Mouse (Mus musculus): ENCODE data around the gene Nhsl1.

Gene Nhsl1

GRCm38 (mm10) chr10:18318916-18319481 is at the start of gene Nhsl1:
Nhsl1 (plus strand) TSS chr10:18318985.
- DNase-seq = peak; percentile 13

GRCm38 (mm10) chr10:18276090-18276734 is 42.6 kb upstream of the Nhsl1 start:
- no peak for DNase-seq

- DNase-seq = no peak
These were observed 34.8 kb upstream of the Nhsl1 start for GRCm38 (mm10) chr10:18283991-18284390.

GRCm38 (mm10) chr10:18289512-18289911 is 29.3 kb upstream of the Nhsl1 start:
- DNase-seq = no peak

GRCm38 (mm10) chr10:18305106-18305505 is 13.7 kb upstream of the Nhsl1 start:
- DNase-seq = no peak

GRCm38 (mm10) chr10:18315071-18315470 is 3.7 kb upstream of the Nhsl1 start:
- DNase-seq = peak; percentile 6

GRCm38 (mm10) chr10:18317521-18317920 is 1.3 kb upstream of the Nhsl1 start:
- no peak for DNase-seq

- DNase-seq = no peak
These were observed 547 bp upstream of the Nhsl1 start for GRCm38 (mm10) chr10:18317961-18318915.

GRCm38 (mm10) chr10:18319691-18320090 is 906 bp downstream of the Nhsl1 start:
- no peak for DNase-seq

GRCm38 (mm10) chr10:18321861-18322260 is 3.1 kb downstream of the Nhsl1 start:
- DNase-seq = no peak

GRCm38 (mm10) chr10:18323701-18324100 is 4.9 kb downstream of the Nhsl1 start:
- DNase-seq = no peak

GRCm38 (mm10) chr10:18328331-18328908 is 9.6 kb downstream of the Nhsl1 start:
- DNase-seq = no peak

GRCm38 (mm10) chr10:18329096-18330038 is 10.6 kb downstream of the Nhsl1 start:
- peak; percentile 13 for DNase-seq

GRCm38 (mm10) chr10:18330445-18330844 is 11.7 kb downstream of the Nhsl1 start:
- DNase-seq = no peak

GRCm38 (mm10) chr10:18333575-18333974 is 14.8 kb downstream of the Nhsl1 start:
- no peak for DNase-seq

- DNase-seq = no peak
These were observed 15.4 kb downstream of the Nhsl1 start for GRCm38 (mm10) chr10:18334176-18334575.

- DNase-seq = no peak
These were observed 15.9 kb downstream of the Nhsl1 start for GRCm38 (mm10) chr10:18334734-18335133.

GRCm38 (mm10) chr10:18337725-18338124 is 18.9 kb downstream of the Nhsl1 start:
- no peak for DNase-seq

- DNase-seq = no peak
These were observed 20.6 kb downstream of the Nhsl1 start for GRCm38 (mm10) chr10:18339386-18339785.

GRCm38 (mm10) chr10:18340930-18341329 is 22.1 kb downstream of the Nhsl1 start:
- no peak for DNase-seq

GRCm38 (mm10) chr10:18341444-18342196 is 22.8 kb downstream of the Nhsl1 start:
- no peak for DNase-seq

Measured in cerebellum, adult 11 months (tissue).